Mouse (Mus musculus) olfactory bulb, adult 2 months (tissue): Measurements from ENCODE around the gene Cpne8.

Experiments used
- CTCF ChIP-seq: fragments of 200-500 bp; IDR thresholded peaks from 2 replicates; pipeline ENCODE4 v1.5.1; 2012; ENCODE audit warnings: low read depth, mild to moderate bottlenecking, low read length, moderate library complexity; ENCODE audit not compliant: insufficient read depth
- POLR2A ChIP-seq: fragments of 200-500 bp; IDR thresholded peaks from 2 replicates; pipeline ENCODE4 v1.6.1; 2012; ENCODE audit warnings: mild to moderate bottlenecking, low read depth, low read length, moderate library complexity; ENCODE audit not compliant: insufficient read depth

DNA sequence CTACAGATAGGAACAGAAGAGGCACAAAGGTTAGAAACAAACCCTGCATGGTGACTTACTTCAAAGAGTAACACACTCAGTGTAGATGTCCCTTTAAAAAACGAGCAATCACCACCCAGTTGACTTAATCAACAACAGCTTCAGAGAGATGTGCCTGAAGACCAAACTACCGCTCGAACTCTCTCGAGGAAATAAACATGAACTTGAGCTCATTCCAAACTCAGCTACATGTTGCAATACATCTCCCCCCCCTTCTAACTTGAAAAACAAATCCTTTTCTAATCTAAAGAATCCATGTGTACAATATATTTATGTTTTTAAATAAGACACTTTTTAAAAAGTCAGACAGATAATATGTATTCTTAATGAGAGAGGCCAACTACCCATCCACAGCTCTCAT lies 59.5 kb downstream of the Cpne8 start:
- no peak for TF ChIP-seq CTCF
- TF ChIP-seq POLR2A = no peak
